Mouse (Mus musculus): ENCODE data around the gene Fnbp1. TPM values are rescaled to one million over a fixed set of nuclear protein-coding genes. Genes with fewer than 3 reads are reported as not detected.
"Not testable (repeated sequence)": the region's sequence is repeated elsewhere in the genome, so short reads cannot be mapped to it uniquely, and the experiment has no call there.

The Fnbp1 gene
- polyA plus RNA-seq, 2 experiments = 25.6 to 40.8 TPM

DNA sequence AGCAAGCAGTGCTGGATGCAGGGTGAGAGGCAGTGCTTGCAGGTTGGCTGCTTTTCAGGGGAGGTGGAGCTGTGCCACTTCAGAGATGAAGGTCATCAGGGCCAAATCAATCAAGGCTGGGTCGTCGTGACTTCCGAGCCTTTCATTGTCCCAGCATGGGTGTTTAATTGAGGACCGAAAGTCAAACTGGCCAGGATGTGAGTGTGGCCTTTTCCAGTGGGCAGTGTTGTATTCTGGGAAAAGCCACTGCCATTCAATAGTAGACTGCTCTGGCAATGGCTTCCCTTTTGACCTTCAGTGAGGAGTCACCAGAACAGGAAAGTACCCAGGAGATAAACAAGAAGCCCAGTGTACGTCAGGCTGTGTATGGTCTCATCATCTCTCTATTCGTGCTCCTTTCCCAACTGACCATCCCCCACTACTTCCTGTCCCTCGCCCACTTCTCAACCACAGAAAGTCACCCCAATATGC is 38.3 kb upstream of the Fnbp1 start:
- Histone ChIP-seq H3K36me3 (ENCODE audit: control insufficient read depth, insufficient read depth, low read length) (peaks cover 91% of the 10 kb centered on the region), H3K27me3 (ENCODE audit: control insufficient read depth, insufficient read depth, low read length) (no peaks in the 10 kb centered on the region), H3K4me3 (replicated peaks; ENCODE audit: low read length) (no peak overlapping the region), H3K9ac (ENCODE audit: low read depth, low read length, severe bottlenecking) (no peak overlapping the region), H3K27ac (replicated peaks; ENCODE audit: low read depth, low read length) (no peak overlapping the region), H3K4me2 (replicated peaks; ENCODE audit: low read depth, low read length, severe bottlenecking) (no peak overlapping the region), H3K4me1 (ENCODE audit: control insufficient read depth, insufficient read depth, low read length) (no peaks in the 10 kb centered on the region), H3K9me3 (ENCODE audit: control insufficient read depth, low read length) (no peaks in the 10 kb centered on the region)
- 68% methylated on average over 7 of the region's 7 CpGs for WGBS
- TF ChIP-seq POLR2A (IDR thresholded peaks at IDR 0.05; ENCODE audit: borderline replicate concordance, extremely low read depth, insufficient read depth, insufficient read length) = no peak
- DNase-seq (ENCODE audit: low spot score) (no peak), ATAC-seq (ENCODE audit: low FRiP score, low read depth) (no peak)

DNA sequence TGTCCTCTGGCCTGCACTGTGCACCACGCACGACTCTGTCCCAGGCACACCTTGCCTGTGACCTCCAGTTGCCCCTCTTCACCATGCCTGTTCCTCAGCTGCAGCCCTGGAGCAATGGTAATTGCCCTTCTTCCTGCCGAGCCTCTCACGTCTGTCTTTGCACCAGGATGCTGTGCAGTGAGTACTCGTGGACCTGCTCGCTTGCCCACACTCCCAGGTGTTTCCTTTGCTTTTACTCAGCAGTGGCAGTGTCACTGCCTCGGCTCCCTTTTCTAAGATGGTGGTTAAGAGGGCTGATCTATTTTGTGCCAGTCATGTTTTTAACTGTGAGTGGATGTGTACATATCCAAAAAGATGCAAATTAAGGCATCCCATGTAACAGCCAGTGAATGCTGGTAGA is 37.7 kb upstream of the Fnbp1 start:
- Histone ChIP-seq H3K36me3 (ENCODE audit: control insufficient read depth, insufficient read depth, low read length) (peaks cover 88% of the 10 kb centered on the region), H3K9me3 (ENCODE audit: control insufficient read depth, low read length) (no peaks in the 10 kb centered on the region), H3K4me1 (ENCODE audit: control insufficient read depth, insufficient read depth, low read length) (no peaks in the 10 kb centered on the region), H3K27ac (replicated peaks; ENCODE audit: low read depth, low read length) (no peak overlapping the region), H3K9ac (ENCODE audit: low read depth, low read length, severe bottlenecking) (no peak overlapping the region), H3K27me3 (ENCODE audit: control insufficient read depth, insufficient read depth, low read length) (no peaks in the 10 kb centered on the region), H3K4me2 (replicated peaks; ENCODE audit: low read depth, low read length, severe bottlenecking) (no peak overlapping the region), H3K4me3 (replicated peaks; ENCODE audit: low read length) (no peak overlapping the region)
- DNase-seq (ENCODE audit: low spot score) (no peak), ATAC-seq (ENCODE audit: low FRiP score, low read depth) (no peak)
- 73% methylated on average over 7 of the region's 7 CpGs for WGBS
- no peak for TF ChIP-seq POLR2A (IDR thresholded peaks at IDR 0.05; ENCODE audit: borderline replicate concordance, extremely low read depth, insufficient read depth, insufficient read length)

DNA sequence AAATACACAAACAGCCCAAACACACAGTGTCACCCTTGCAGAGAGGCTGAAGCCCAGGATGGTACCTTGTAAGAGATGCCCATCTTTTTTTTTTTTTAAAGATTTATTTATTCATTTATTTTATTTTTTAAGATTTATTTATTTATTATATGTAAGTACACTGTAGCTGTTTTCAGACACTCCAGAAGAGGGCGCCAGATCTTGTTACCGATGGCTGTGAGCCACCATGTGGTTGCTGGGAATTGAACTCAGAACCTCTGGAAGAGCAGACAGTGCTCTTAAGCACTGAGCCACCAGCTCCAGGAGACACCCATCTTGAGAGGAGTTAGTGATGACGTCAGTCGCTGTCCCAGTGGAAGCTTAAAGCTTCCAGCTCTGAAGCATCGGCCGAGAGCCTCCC is 36.8 kb upstream of the Fnbp1 start:
- not testable (repeated sequence) for H3K27ac ChIP-seq (replicated peaks; ENCODE audit: low read depth, low read length); H3K4me1 ChIP-seq (ENCODE audit: control insufficient read depth, insufficient read depth, low read length); DNase-seq (ENCODE audit: low spot score); H3K4me3 ChIP-seq (replicated peaks; ENCODE audit: low read length); H3K4me2 ChIP-seq (replicated peaks; ENCODE audit: low read depth, low read length, severe bottlenecking); H3K9ac ChIP-seq (ENCODE audit: low read depth, low read length, severe bottlenecking); H3K9me3 ChIP-seq (ENCODE audit: control insufficient read depth, low read length); ATAC-seq (ENCODE audit: low FRiP score, low read depth); H3K27me3 ChIP-seq (ENCODE audit: control insufficient read depth, insufficient read depth, low read length)
- peaks cover 88% of the 10 kb centered on the region for H3K36me3 ChIP-seq (ENCODE audit: control insufficient read depth, insufficient read depth, low read length)
- 84% methylated on average over 6 of the region's 6 CpGs for WGBS

DNA sequence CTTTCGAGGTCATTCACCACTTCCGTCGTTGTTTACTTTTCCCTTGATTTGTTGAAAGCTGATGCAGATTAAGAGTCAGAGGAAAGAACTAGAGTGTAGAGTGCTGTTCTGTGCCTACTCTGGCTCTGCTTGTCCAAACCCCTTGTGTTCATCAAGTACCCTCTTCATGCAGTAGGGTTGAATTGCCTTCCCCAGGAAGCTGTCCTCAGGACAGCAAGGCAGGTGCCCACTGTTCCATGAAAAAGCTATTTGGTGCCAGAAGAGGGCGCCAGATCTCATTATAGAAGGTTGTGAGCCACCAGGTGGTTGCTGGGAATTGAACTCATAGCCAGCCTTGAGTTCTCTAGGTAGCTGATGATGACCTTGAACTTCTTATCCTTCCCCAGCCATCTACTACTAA is 31.5 kb upstream of the Fnbp1 start:
- Histone ChIP-seq H3K4me2 (replicated peaks; ENCODE audit: low read depth, low read length, severe bottlenecking) (no peak overlapping the region), H3K36me3 (ENCODE audit: control insufficient read depth, insufficient read depth, low read length) (peaks cover 96% of the 10 kb centered on the region), H3K9me3 (ENCODE audit: control insufficient read depth, low read length) (no peaks in the 10 kb centered on the region), H3K9ac (ENCODE audit: low read depth, low read length, severe bottlenecking) (no peak overlapping the region), H3K4me1 (ENCODE audit: control insufficient read depth, insufficient read depth, low read length) (no peaks in the 10 kb centered on the region), H3K27me3 (ENCODE audit: control insufficient read depth, insufficient read depth, low read length) (no peaks in the 10 kb centered on the region), H3K27ac (replicated peaks; ENCODE audit: low read depth, low read length) (no peak overlapping the region), H3K4me3 (replicated peaks; ENCODE audit: low read length) (no peak overlapping the region)
- DNase-seq (ENCODE audit: low spot score) (no peak), ATAC-seq (ENCODE audit: low FRiP score, low read depth) (no peak)
- no peak for TF ChIP-seq POLR2A (IDR thresholded peaks at IDR 0.05; ENCODE audit: borderline replicate concordance, extremely low read depth, insufficient read depth, insufficient read length)
- 84% methylated on average over 4 of the region's 4 CpGs for WGBS

DNA sequence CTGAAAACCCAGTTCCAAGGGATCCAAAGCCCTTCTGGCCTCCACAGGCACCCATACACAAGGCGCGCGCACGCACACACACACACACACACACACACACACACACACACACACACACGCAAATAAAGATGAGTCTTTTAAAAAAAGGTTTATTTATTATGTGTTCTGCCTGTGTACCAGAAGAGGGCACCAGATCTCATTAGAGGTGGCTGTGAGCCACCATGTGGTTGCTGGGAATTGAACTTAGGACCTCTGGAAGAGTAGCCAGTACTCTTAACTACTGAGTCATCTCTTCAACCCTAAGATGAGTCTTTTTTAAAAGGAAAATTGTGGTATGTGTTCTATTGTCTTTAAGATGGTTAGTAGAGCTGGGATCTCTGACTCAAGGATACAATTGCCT is 30.7 kb upstream of the Fnbp1 start:
- no peak overlapping the region for H3K27ac ChIP-seq (replicated peaks; ENCODE audit: low read depth, low read length)
- TF ChIP-seq POLR2A (IDR thresholded peaks at IDR 0.05; ENCODE audit: borderline replicate concordance, extremely low read depth, insufficient read depth, insufficient read length) = no peak
- WGBS = 82% methylated on average over 5 of the region's 5 CpGs

DNA sequence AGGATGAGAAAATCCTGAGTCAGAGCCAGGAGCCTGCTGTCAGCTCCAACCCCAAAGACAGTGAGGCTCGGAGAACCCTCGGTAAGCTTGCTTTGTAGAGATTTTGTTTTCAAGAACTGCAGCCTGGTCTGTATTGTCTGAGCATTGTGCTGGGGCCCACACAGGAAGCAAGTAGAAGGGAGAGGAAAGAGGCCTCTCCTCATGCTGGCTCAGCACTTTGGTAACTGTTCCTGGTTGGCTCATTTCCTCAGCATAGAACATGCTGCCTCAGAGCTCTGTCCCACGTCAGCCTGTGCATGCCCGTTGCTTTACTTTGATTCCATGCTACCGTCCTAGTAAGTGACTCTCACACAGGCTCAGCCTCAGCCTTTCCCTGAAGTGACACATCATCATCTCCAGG is 30.2 kb upstream of the Fnbp1 start:
- H3K4me3 ChIP-seq (replicated peaks; ENCODE audit: low read length) = no peak overlapping the region
- TF ChIP-seq POLR2A (IDR thresholded peaks at IDR 0.05; ENCODE audit: borderline replicate concordance, extremely low read depth, insufficient read depth, insufficient read length) = no peak
- 0 out of 2 replicates have a peak overlapping the region, but pooled peaks have one; percentile 7 for H3K27ac ChIP-seq (replicated peaks; ENCODE audit: low read depth, low read length)
- 84% methylated on average over 5 of the region's 5 CpGs for WGBS
- ATAC-seq (ENCODE audit: low FRiP score, low read depth) (no peak), DNase-seq (ENCODE audit: low spot score) (peak; percentile 21)
- no peaks in the 10 kb centered on the region for H3K9me3 ChIP-seq (ENCODE audit: control insufficient read depth, low read length)
- no peaks in the 10 kb centered on the region for H3K27me3 ChIP-seq (ENCODE audit: control insufficient read depth, insufficient read depth, low read length)
- H3K4me1 ChIP-seq (ENCODE audit: control insufficient read depth, insufficient read depth, low read length) = no peaks in the 10 kb centered on the region
- no peak overlapping the region for H3K9ac ChIP-seq (ENCODE audit: low read depth, low read length, severe bottlenecking)
- H3K36me3 ChIP-seq (ENCODE audit: control insufficient read depth, insufficient read depth, low read length) = peaks cover 91% of the 10 kb centered on the region
- H3K4me2 ChIP-seq (replicated peaks; ENCODE audit: low read depth, low read length, severe bottlenecking) = no peak overlapping the region

More for the DNA sequence above, 30.7 kb upstream of the Fnbp1 start:
- no peaks in the 10 kb centered on the region for H3K27me3 ChIP-seq (ENCODE audit: control insufficient read depth, insufficient read depth, low read length)
- no peak for DNase-seq (ENCODE audit: low spot score)
- no peak for ATAC-seq (ENCODE audit: low FRiP score, low read depth)
- H3K4me2 ChIP-seq (replicated peaks; ENCODE audit: low read depth, low read length, severe bottlenecking) = no peak overlapping the region
- no peak overlapping the region for H3K9ac ChIP-seq (ENCODE audit: low read depth, low read length, severe bottlenecking)
- H3K36me3 ChIP-seq (ENCODE audit: control insufficient read depth, insufficient read depth, low read length) = peaks cover 95% of the 10 kb centered on the region
- no peaks in the 10 kb centered on the region for H3K9me3 ChIP-seq (ENCODE audit: control insufficient read depth, low read length)
- H3K4me1 ChIP-seq (ENCODE audit: control insufficient read depth, insufficient read depth, low read length) = no peaks in the 10 kb centered on the region
- H3K4me3 ChIP-seq (replicated peaks; ENCODE audit: low read length) = no peak overlapping the region
